Mouse (Mus musculus) adrenal gland (tissue): ENCODE results near the gene Sgta.
"Not testable (repeated sequence)": the region's sequence is repeated elsewhere in the genome, so short reads cannot be mapped to it uniquely, and the experiment has no call there.

Experiments used
- intact Hi-C: fragments of 180-260 bp; cut with DNase I; formaldehyde crosslinking; loops from one replicate; pipeline ENCODE4 v1.15.1; 2025

The Sgta gene

GRCm38 (mm10) chr10:81064519-81064918, 4.5 kb upstream of the Sgta start:
- intact Hi-C loops = not testable (repeated sequence)

- intact Hi-C loops = no loop called here
Observed at GRCm38 (mm10) chr10:81062710-81063109, 2.7 kb upstream of the Sgta start.

GRCm38 (mm10) chr10:81058896-81059295, 1.1 kb downstream of the Sgta start:
- intact Hi-C loops = no loop called here

- intact Hi-C loops = no loop called here
Observed at GRCm38 (mm10) chr10:81057406-81058130, 2.4 kb downstream of the Sgta start.

GRCm38 (mm10) chr10:81055802-81056340, 4.1 kb downstream of the Sgta start:
- intact Hi-C loops = not testable (repeated sequence)

GRCm38 (mm10) chr10:81055169-81055568, 4.8 kb downstream of the Sgta start:
- intact Hi-C loops = no loop called here

GRCm38 (mm10) chr10:81052577-81052976, 7.4 kb downstream of the Sgta start:
- intact Hi-C loops = no loop called here

GRCm38 (mm10) chr10:81051133-81051532, 8.8 kb downstream of the Sgta start:
- intact Hi-C loops = no loop called here

GRCm38 (mm10) chr10:81050645-81051044, 9.3 kb downstream of the Sgta start:
- intact Hi-C loops = no loop called here

GRCm38 (mm10) chr10:81045246-81045645, 14.7 kb downstream of the Sgta start:
- intact Hi-C loops = not testable (repeated sequence)

- intact Hi-C loops = loop anchor here (5.0 kb wide), 1 partner anchor 39 kb away; no protein-coding TSS in a partner anchor
Observed at GRCm38 (mm10) chr10:81041458-81042175, 18.4 kb downstream of the Sgta start.

GRCm38 (mm10) chr10:81036988-81037580, 22.9 kb downstream of the Sgta start, which contains the start of gene Slc39a3:
TSS of gene Slc39a3 (minus strand) at chr10:81037426.
- intact Hi-C loops = no loop called here

GRCm38 (mm10) chr10:81036251-81036650, 23.7 kb downstream of the Sgta start:
- intact Hi-C loops = no loop called here

GRCm38 (mm10) chr10:81033586-81033985, 26.4 kb downstream of the Sgta start:
- intact Hi-C loops = no loop called here

- intact Hi-C loops = no loop called here
Observed at GRCm38 (mm10) chr10:81029031-81029430, 30.9 kb downstream of the Sgta start.

GRCm38 (mm10) chr10:81028219-81028618, 31.8 kb downstream of the Sgta start:
- intact Hi-C loops = no loop called here

GRCm38 (mm10) chr10:81027331-81027730, 32.6 kb downstream of the Sgta start:
- intact Hi-C loops = no loop called here

GRCm38 (mm10) chr10:81026857-81027256, 33.1 kb downstream of the Sgta start:
- intact Hi-C loops = no loop called here

GRCm38 (mm10) chr10:81025639-81026275, 34.2 kb downstream of the Sgta start, which contains the start of gene Diras1:
TSS of gene Diras1 (minus strand) at chr10:81025662.
- intact Hi-C loops = no loop called here

GRCm38 (mm10) chr10:81025047-81025621, 34.8 kb downstream of the Sgta start:
- intact Hi-C loops = no loop called here

- intact Hi-C loops = no loop called here
Observed at GRCm38 (mm10) chr10:81024346-81024937, 35.5 kb downstream of the Sgta start.
